Mouse (Mus musculus) liver, embryonic 11.5 days (tissue): ENCODE measurements around the gene Myh1. TPM values are rescaled to one million over a fixed set of nuclear protein-coding genes. Genes with fewer than 3 reads are reported as not detected.

Source experiments
- ATAC-seq: fragments of 200-750 bp; cut with Nextera tagmentation; replicated peaks from 2 replicates; pipeline ENCODE4 v1.8.0; 2017; ENCODE audit warnings: moderate number of reproducible peaks, mild to moderate bottlenecking, moderate TSS enrichment, moderate library complexity; ENCODE audit not compliant: low FRiP score
- DNase-seq: peaks from one replicate; pipeline ENCODE4 v3.0.0-alpha.2; 2017; ENCODE audit warnings: low spot score
- H3K27ac ChIP-seq: fragments of 300-500 bp; sonication (generic); 2 replicates; pipeline ENCODE4 v1.5.1; 2014; ENCODE audit warnings: mild to moderate bottlenecking, low read depth, low read length, control low read depth
- H3K27me3 ChIP-seq: fragments of 300-500 bp; sonication (generic); replicated peaks from 2 replicates; pipeline ENCODE4 v1.6.1; 2014; ENCODE audit warnings: low read length, mixed read lengths; ENCODE audit not compliant: control insufficient read depth, insufficient read depth
- H3K36me3 ChIP-seq: fragments of 300-500 bp; sonication (generic); 2 replicates; pipeline ENCODE4 v1.6.1; 2014; ENCODE audit warnings: mild to moderate bottlenecking, low read length, moderate library complexity, mixed read lengths; ENCODE audit not compliant: control insufficient read depth, insufficient read depth
- H3K4me1 ChIP-seq: fragments of 300-500 bp; sonication (generic); replicated peaks from 2 replicates; pipeline ENCODE4 v1.6.1; 2014; ENCODE audit warnings: low read length, mixed read lengths; ENCODE audit not compliant: control insufficient read depth, insufficient read depth
- H3K4me2 ChIP-seq: fragments of 300-500 bp; sonication (generic); 2 replicates; pipeline ENCODE4 v1.6.1; 2014; ENCODE audit warnings: mild to moderate bottlenecking, control low read depth, moderate library complexity
- H3K4me3 ChIP-seq: fragments of 300-500 bp; sonication (generic); 2 replicates; pipeline ENCODE4 v1.5.1; 2014; ENCODE audit warnings: low read depth, low read length, control low read depth
- H3K9ac ChIP-seq: fragments of 300-500 bp; sonication (generic); 2 replicates; pipeline ENCODE4 v1.6.1; 2014; ENCODE audit warnings: low read depth, low read length, control low read depth
- H3K9me3 ChIP-seq: fragments of 300-500 bp; sonication (generic); 2 replicates; pipeline ENCODE4 v1.6.1; 2016; ENCODE audit warnings: low read length, inconsistent platforms, mixed read lengths; ENCODE audit not compliant: control insufficient read depth
- WGBS: fragments of 180-500 bp; shearing (Covaris S2); extraction: QIAGEN DNeasy Blood & Tissue Kit; methylation state at CpG from one replicate; pipeline ENCODE4 v1.1.7; 2014; 5-methylcytosine and 5-hydroxymethylcytosine counted together
- polyA plus RNA-seq: library from polyadenylated mRNA; unstranded; fragments of >200 nt; fragmentation: Nextera tagmentation; extraction: Ambion mirVana; gene quantifications from 2 replicates; pipeline ENCODE4 v1.2.1, GENCODE M21; 2014

Myh1 gene
- polyA plus RNA-seq, 1 experiment from 2014 or later, result 0.07 TPM

GRCm38 (mm10) chr11:67164851-67165250 is 35.0 kb upstream of the Myh1 start:
- DNase-seq (no peak), ATAC-seq (no peak)
- H3K27ac ChIP-seq, result no peak overlapping the region
- 56% methylated on average over 5 of the region's 5 CpGs for WGBS
- H3K4me3 ChIP-seq, result no peak overlapping the region
- H3K4me2 ChIP-seq, result no peak overlapping the region
- no peaks in the 10 kb centered on the region for H3K36me3 ChIP-seq
- no peaks in the 10 kb centered on the region for H3K4me1 ChIP-seq
- H3K9ac ChIP-seq, result no peak overlapping the region
- no peaks in the 10 kb centered on the region for H3K9me3 ChIP-seq
- no peaks in the 10 kb centered on the region for H3K27me3 ChIP-seq

GRCm38 (mm10) chr11:67169301-67169700 is 30.6 kb upstream of the Myh1 start:
- Histone ChIP-seq H3K4me2 (no peak overlapping the region), H3K27ac (no peak overlapping the region), H3K36me3 (no peaks in the 10 kb centered on the region), H3K4me1 (no peaks in the 10 kb centered on the region), H3K4me3 (no peak overlapping the region), H3K27me3 (no peaks in the 10 kb centered on the region), H3K9ac (no peak overlapping the region), H3K9me3 (no peaks in the 10 kb centered on the region)
- no peak for DNase-seq
- no peak for ATAC-seq
- 61% methylated on average over 5 of the region's 5 CpGs for WGBS

- no peak within 1 kb of the TSS for H3K4me3 ChIP-seq
- ATAC-seq (no peak), DNase-seq (no peak)
- 80% methylated on average over 14 of the region's 14 CpGs for WGBS
- H3K9ac ChIP-seq, result no peak within 1 kb of the TSS
- H3K27me3 ChIP-seq, result no peaks in the 10 kb centered on the region
- no peak within 1 kb of the TSS for H3K27ac ChIP-seq
- no peaks in the 10 kb centered on the region for H3K9me3 ChIP-seq
- no peaks in the 10 kb centered on the region for H3K4me1 ChIP-seq
- no peak within 1 kb of the TSS for H3K4me2 ChIP-seq
- no peaks in the 10 kb centered on the region for H3K36me3 ChIP-seq
Measured at GRCm38 (mm10) chr11:67170727-67171126, 29.1 kb upstream of the Myh1 start, which contains the start of gene Myh2. TSS of gene Myh2 (plus strand) at chr11:67171027.

- Histone ChIP-seq H3K4me2 (no peak overlapping the region), H3K4me1 (no peaks in the 10 kb centered on the region), H3K9me3 (no peaks in the 10 kb centered on the region), H3K27ac (no peak overlapping the region), H3K9ac (no peak overlapping the region), H3K36me3 (no peaks in the 10 kb centered on the region), H3K4me3 (no peak overlapping the region), H3K27me3 (no peaks in the 10 kb centered on the region)
- DNase-seq (no peak), ATAC-seq (no peak)
- WGBS, result 76% methylated on average over 2 of the region's 2 CpGs
Measured at GRCm38 (mm10) chr11:67172439-67172838, 27.4 kb upstream of the Myh1 start.

GRCm38 (mm10) chr11:67176376-67176775 is 23.5 kb upstream of the Myh1 start:
- no peaks in the 10 kb centered on the region for H3K9me3 ChIP-seq
- ATAC-seq, result no peak
- 60% methylated on average over 5 of the region's 5 CpGs for WGBS

GRCm38 (mm10) chr11:67190316-67190715 is 9.5 kb upstream of the Myh1 start:
- Histone ChIP-seq H3K4me1 (no peaks in the 10 kb centered on the region), H3K36me3 (no peaks in the 10 kb centered on the region), H3K9me3 (no peaks in the 10 kb centered on the region), H3K27me3 (no peaks in the 10 kb centered on the region), H3K27ac (no peak overlapping the region), H3K9ac (no peak overlapping the region), H3K4me2 (no peak overlapping the region), H3K4me3 (no peak overlapping the region)
- DNase-seq, result no peak
- no peak for ATAC-seq
- WGBS, result 72% methylated on average over 10 of the region's 10 CpGs

More at GRCm38 (mm10) chr11:67176376-67176775, 23.5 kb upstream of the Myh1 start:
- no peak overlapping the region for H3K4me3 ChIP-seq
- H3K27me3 ChIP-seq, result no peaks in the 10 kb centered on the region
- no peak for DNase-seq
- no peaks in the 10 kb centered on the region for H3K36me3 ChIP-seq
- H3K27ac ChIP-seq, result no peak overlapping the region
- H3K4me1 ChIP-seq, result no peaks in the 10 kb centered on the region
- H3K4me2 ChIP-seq, result no peak overlapping the region
- H3K9ac ChIP-seq, result no peak overlapping the region

- no peaks in the 10 kb centered on the region for H3K27me3 ChIP-seq
- H3K4me2 ChIP-seq, result no peak overlapping the region
- 82% methylated on average over 2 of the region's 2 CpGs for WGBS
- H3K9me3 ChIP-seq, result no peaks in the 10 kb centered on the region
- H3K27ac ChIP-seq, result no peak overlapping the region
- H3K4me3 ChIP-seq, result no peak overlapping the region
- no peaks in the 10 kb centered on the region for H3K4me1 ChIP-seq
- no peak for DNase-seq
- ATAC-seq, result no peak
- no peak overlapping the region for H3K9ac ChIP-seq
- no peaks in the 10 kb centered on the region for H3K36me3 ChIP-seq
Measured at GRCm38 (mm10) chr11:67190814-67191213, 9.0 kb upstream of the Myh1 start.

- H3K36me3 ChIP-seq, result no peaks in the 10 kb centered on the region
- ATAC-seq (no peak), DNase-seq (no peak)
- H3K4me2 ChIP-seq, result no peak overlapping the region
- no peak overlapping the region for H3K9ac ChIP-seq
- WGBS, result 85% methylated on average over 14 of the region's 14 CpGs
- H3K9me3 ChIP-seq, result no peaks in the 10 kb centered on the region
- no peaks in the 10 kb centered on the region for H3K27me3 ChIP-seq
- no peak overlapping the region for H3K4me3 ChIP-seq
- H3K27ac ChIP-seq, result no peak overlapping the region
- H3K4me1 ChIP-seq, result no peaks in the 10 kb centered on the region
Measured at GRCm38 (mm10) chr11:67191496-67191895, 8.4 kb upstream of the Myh1 start.

- no peak overlapping the region for H3K27ac ChIP-seq
- DNase-seq (no peak), ATAC-seq (no peak)
- H3K4me2 ChIP-seq, result no peak overlapping the region
- WGBS, result 50% methylated on average over 1 of the region's 1 CpGs
- no peak overlapping the region for H3K4me3 ChIP-seq
- H3K9me3 ChIP-seq, result no peaks in the 10 kb centered on the region
- no peaks in the 10 kb centered on the region for H3K4me1 ChIP-seq
- no peaks in the 10 kb centered on the region for H3K27me3 ChIP-seq
- H3K36me3 ChIP-seq, result no peaks in the 10 kb centered on the region
- no peak overlapping the region for H3K9ac ChIP-seq
Measured at GRCm38 (mm10) chr11:67199321-67199720, 531 bp upstream of the Myh1 start.
